Mouse (Mus musculus) C2C12 (cell line): Measurements from ENCODE around the gene Nme7. TPM values are rescaled to one million over a fixed set of nuclear protein-coding genes. Genes with fewer than 3 reads are reported as not detected.

Source experiments
- H3K27me3 ChIP-seq: one replicate; pipeline ENCODE4 v1.6.1; 2011; ENCODE audit not compliant: control insufficient read depth, insufficient read depth, insufficient read length
- H3K36me3 ChIP-seq: one replicate; pipeline ENCODE4 v1.6.1; 2011; ENCODE audit not compliant: control insufficient read depth, insufficient read depth
- H3K4me3 ChIP-seq: one replicate; pipeline ENCODE4 v1.5.1; 2011; ENCODE audit warnings: mild to moderate bottlenecking, control low read depth; ENCODE audit not compliant: poor library complexity, insufficient read depth, severe bottlenecking
- H3K79me2 ChIP-seq: one replicate; pipeline ENCODE4 v1.6.1; 2011; ENCODE audit not compliant: control insufficient read depth, insufficient read depth
- H3K79me3 ChIP-seq: one replicate; pipeline ENCODE4 v1.6.1; 2011; ENCODE audit warnings: low read depth, control low read depth
- H3ac ChIP-seq: one replicate; pipeline ENCODE3; 2011; ENCODE audit warnings: low read depth; ENCODE audit not compliant: control insufficient read depth, insufficient read length
- CEBPB ChIP-seq: IDR thresholded peaks from one replicate; pipeline ENCODE4 v1.6.1; 2011; ENCODE audit warnings: low read depth, mild to moderate bottlenecking, control low read depth, moderate library complexity
- CTCF ChIP-seq: IDR thresholded peaks from one replicate; pipeline ENCODE4 v1.5.1; 2011; ENCODE audit not compliant: control insufficient read depth, insufficient read depth, insufficient read length
- FOSL1 ChIP-seq: IDR thresholded peaks from one replicate; pipeline ENCODE4 v1.8.0; 2011; ENCODE audit warnings: mild to moderate bottlenecking, low read length; ENCODE audit not compliant: poor library complexity, insufficient read depth, severe bottlenecking
- MAX ChIP-seq: IDR thresholded peaks from one replicate; pipeline ENCODE4 v1.6.1; 2011; ENCODE audit warnings: mild to moderate bottlenecking, control low read depth
- MYOD1 ChIP-seq: IDR thresholded peaks from one replicate; pipeline ENCODE4 v1.6.1; 2011; ENCODE audit warnings: low read depth; ENCODE audit not compliant: control insufficient read depth, insufficient read length
- MYOG ChIP-seq: IDR thresholded peaks from one replicate; pipeline ENCODE4 v1.6.1; 2011; ENCODE audit not compliant: control insufficient read depth, insufficient read length; ENCODE audit errors: extremely low read depth
- USF1 ChIP-seq: IDR thresholded peaks from one replicate; pipeline ENCODE4 v1.6.1; 2011; ENCODE audit warnings: low read depth, mild to moderate bottlenecking, control low read depth, moderate library complexity
- long read RNA-seq, 2 experiments: library from polyadenylated mRNA; unstranded; transcript quantifications; one replicate each; pipeline ENCODE4 v2.0.0; 2019 to 2020
- polyA plus RNA-seq: library from polyadenylated mRNA; unstranded; fragments of >200 nt; fragmentation: generic; extraction: Trizol; gene quantifications from one replicate; pipeline ENCODE4 v1.2.1, GENCODE M21; 2012; ENCODE audit warnings: missing spikeins

The Nme7 gene
- polyA plus RNA-seq, result 19.0 TPM
- long read RNA-seq, experiment 1, transcript Nme7-207 (14 exons, 1,740 nt), result major isoform, 7 of 25 reads
- long read RNA-seq, experiment 1, partial matches to known transcripts, result 7 of 25 reads
- long read RNA-seq, experiment 1, other reads (novel, unspliced or antisense), result 7 of 25 reads
- long read RNA-seq, experiment 2, transcript Nme7-202 (13 exons, 1,635 nt), result minor isoform, 9 of 60 reads
- long read RNA-seq, experiment 2, transcript Nme7-207 (14 exons, 1,740 nt), result major isoform, 23 of 60 reads
- long read RNA-seq, experiment 2, partial matches to known transcripts, result 9 of 60 reads
- long read RNA-seq, experiment 2, other reads (novel, unspliced or antisense), result 19 of 60 reads

DNA sequence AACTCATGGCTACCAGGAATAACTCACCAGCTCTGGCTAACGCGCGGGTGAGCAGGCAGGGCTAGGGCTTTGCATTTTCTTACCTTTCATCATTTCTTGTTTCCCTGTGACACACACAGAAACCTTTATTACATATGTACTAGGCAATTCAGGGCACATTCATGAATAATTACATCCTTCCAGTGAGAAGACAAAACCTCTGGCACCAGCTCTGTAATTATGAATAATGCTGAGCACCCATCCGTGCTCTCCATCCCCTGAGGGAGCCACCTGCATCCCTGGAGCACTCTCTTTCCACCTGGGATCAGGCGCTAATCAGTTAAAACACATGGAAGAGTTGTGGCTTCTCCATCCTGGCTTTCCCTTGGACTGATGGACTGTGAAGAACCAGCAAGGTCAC, at the start of gene Nme7:
Gene Nme7 (plus strand): TSS at position 301 of the 400 bp plus-strand sequence.
- peaks cover 39% of the 10 kb centered on the region for H3K79me2 ChIP-seq
- peaks cover 47% of the 10 kb centered on the region for H3K36me3 ChIP-seq

DNA sequence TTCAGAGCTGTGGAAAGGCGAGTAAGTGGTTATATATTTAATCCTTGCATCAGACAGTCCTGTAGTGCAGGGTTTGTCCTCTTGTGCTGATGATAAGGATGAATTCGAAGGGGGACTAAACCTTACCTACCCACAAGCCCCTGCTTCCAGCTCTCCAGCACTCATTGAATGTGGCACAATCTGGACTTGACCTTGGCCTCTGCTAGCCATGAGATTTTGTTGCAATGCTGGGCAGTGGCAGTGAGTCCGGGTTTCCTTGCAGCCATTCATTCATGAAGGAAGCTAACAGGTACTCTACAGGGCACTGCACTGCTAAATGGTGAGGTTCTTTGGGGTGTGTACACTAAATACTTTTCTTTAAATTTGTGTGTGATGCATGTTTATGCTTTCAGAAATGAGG, 49.1 kb upstream of the Nme7 start:
- H3K4me3 ChIP-seq, result no peak overlapping the region
- H3ac ChIP-seq, result no peak overlapping the region
- no peaks in the 10 kb centered on the region for H3K27me3 ChIP-seq
- H3K79me3 ChIP-seq, result peaks cover 66% of the 10 kb centered on the region
- no peak for TF ChIP-seq FOSL1
- TF ChIP-seq CEBPB, result no peak
- TF ChIP-seq CTCF, result no peak
- TF ChIP-seq MYOD1, result no peak
- TF ChIP-seq MYOG, result no peak
- H3K79me2 ChIP-seq, result peaks cover 74% of the 10 kb centered on the region
- peaks cover 36% of the 10 kb centered on the region for H3K36me3 ChIP-seq

More for the DNA sequence above, at the start of gene Nme7:
- no peak within 1 kb of the TSS for H3ac ChIP-seq
- no peak within 1 kb of the TSS for H3K4me3 ChIP-seq
- no peaks in the 10 kb centered on the region for H3K27me3 ChIP-seq
- peaks cover 13% of the 10 kb centered on the region for H3K79me3 ChIP-seq
- TF ChIP-seq FOSL1 (no peak), CTCF (no peak), USF1 (no peak), MAX (no peak), MYOD1 (no peak), MYOG (no peak), CEBPB (no peak)

DNA sequence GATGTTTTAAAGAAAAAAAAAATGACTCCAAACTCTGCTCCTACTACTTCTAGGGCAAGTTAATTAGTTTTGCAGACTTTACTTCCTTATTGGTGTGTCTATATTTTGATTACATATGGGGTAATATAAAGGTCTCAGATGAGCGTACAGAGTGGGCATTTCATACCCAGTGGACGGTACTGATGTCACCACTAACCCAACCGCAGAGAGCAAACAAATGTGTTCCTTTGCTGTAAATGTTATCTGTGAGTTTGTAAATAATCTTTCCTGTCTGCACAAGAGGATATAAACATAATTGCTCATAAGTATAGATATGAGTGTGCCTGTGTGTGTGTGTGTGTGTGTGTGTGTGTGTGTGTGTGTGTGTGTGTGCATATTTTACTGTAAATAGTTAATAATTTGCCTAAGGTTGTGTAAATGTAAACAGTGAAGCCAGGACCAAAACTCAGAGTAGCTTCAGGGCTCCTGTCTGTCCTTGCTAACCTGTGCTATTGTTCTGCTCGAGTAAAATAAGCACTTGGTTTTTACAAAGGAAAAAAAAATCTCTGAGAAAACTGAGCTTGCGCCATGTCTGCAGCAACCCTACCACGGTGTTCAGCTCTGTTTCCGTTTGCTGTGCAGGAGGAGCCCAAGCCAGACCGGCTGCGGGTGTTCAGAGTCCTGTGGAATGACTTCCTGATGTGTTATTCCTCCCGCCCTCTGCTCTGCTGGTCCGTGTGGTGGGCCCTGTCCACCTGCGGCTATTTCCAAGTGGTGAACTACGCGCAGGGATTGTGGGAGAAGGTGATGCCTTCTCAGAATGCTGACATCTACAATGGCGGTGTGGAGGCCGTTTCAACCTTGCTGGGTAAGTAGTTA, 43.5 kb upstream of the Nme7 start:
- H3ac ChIP-seq, result no peak overlapping the region
- no peaks in the 10 kb centered on the region for H3K27me3 ChIP-seq
- TF ChIP-seq USF1, result no peak
- H3K79me2 ChIP-seq, result peaks cover 18% of the 10 kb centered on the region
- no peak overlapping the region for H3K4me3 ChIP-seq
- H3K36me3 ChIP-seq, result peaks cover 85% of the 10 kb centered on the region
- peaks cover 15% of the 10 kb centered on the region for H3K79me3 ChIP-seq

DNA sequence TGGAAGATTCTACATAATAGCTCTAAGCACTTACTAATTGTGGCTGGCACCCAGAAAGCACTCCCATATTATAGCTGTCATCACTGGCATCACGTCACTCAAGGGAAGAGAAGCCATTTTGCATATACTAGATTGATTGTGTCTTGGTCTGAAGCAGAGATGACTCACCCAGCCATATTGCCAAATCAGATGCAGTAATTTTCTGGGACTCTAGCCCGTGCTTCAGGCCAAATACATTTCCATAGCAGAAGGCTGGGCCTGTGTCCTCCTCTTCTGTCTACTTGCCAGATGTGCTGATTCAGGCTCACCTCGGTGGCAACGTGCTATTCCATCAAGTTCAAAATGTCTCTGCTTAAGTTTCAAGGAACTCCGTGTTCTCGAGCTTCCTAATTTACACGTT, 42.4 kb upstream of the Nme7 start:
- H3K4me3 ChIP-seq, result no peak overlapping the region
- H3K36me3 ChIP-seq, result peaks cover 81% of the 10 kb centered on the region
- TF ChIP-seq FOSL1 (peak; percentile 2), CTCF (no peak), USF1 (no peak), CEBPB (peak; percentile 87)
- H3K79me2 ChIP-seq, result peaks cover 7% of the 10 kb centered on the region
- peaks cover 6% of the 10 kb centered on the region for H3K79me3 ChIP-seq
- no peak overlapping the region for H3ac ChIP-seq
- H3K27me3 ChIP-seq, result no peaks in the 10 kb centered on the region

GRCm38 (mm10) chr1:164270941-164271340, 33.0 kb upstream of the Nme7 start:
- no peaks in the 10 kb centered on the region for H3K79me3 ChIP-seq
- no peak overlapping the region for H3K4me3 ChIP-seq
- H3K79me2 ChIP-seq, result no peaks in the 10 kb centered on the region
- no peaks in the 10 kb centered on the region for H3K27me3 ChIP-seq
- H3K36me3 ChIP-seq, result no peaks in the 10 kb centered on the region
- no peak for TF ChIP-seq MYOG
- no peak for TF ChIP-seq CTCF
- TF ChIP-seq FOSL1, result no peak
- TF ChIP-seq USF1, result no peak
- no peak for TF ChIP-seq MYOD1
- TF ChIP-seq CEBPB, result no peak
- no peak for TF ChIP-seq MAX
- no peak overlapping the region for H3ac ChIP-seq

DNA sequence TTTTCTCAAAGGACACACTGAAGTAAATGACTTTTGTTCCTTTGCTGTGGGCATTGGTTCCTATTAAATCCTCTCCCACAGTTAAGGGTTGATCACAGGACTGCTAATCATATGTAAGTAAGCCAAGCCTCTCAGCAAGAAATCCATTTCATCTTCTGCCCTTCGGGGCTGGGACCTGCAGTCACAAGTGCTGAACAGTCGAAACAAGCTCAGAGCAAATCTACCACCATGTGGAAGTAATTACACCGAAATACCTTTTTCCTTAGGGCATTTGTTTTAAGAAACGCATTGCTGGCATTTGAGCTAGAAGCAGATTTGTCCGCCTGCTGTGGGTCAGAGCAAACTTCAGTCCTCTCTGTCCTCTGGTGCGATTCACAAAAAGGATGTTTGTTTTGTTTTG, 30.3 kb upstream of the Nme7 start:
- Histone ChIP-seq H3K79me3 (no peaks in the 10 kb centered on the region), H3K27me3 (no peaks in the 10 kb centered on the region), H3K36me3 (no peaks in the 10 kb centered on the region), H3ac (no peak overlapping the region), H3K79me2 (no peaks in the 10 kb centered on the region), H3K4me3 (no peak overlapping the region)
- TF ChIP-seq MYOD1 (no peak), USF1 (no peak), CEBPB (no peak), CTCF (no peak), FOSL1 (no peak), MAX (no peak), MYOG (no peak)
